Mouse (Mus musculus) lung, embryonic 15.5 days (tissue): ENCODE data around the gene Bmpr2. TPM values are rescaled to one million over a fixed set of nuclear protein-coding genes. Genes with fewer than 3 reads are reported as not detected.

ENCODE experiments used
- ATAC-seq: fragments of 200-750 bp; cut with Nextera tagmentation; 2 replicates; pipeline ENCODE4 v1.8.0; 2017; ENCODE audit warnings: moderate number of reproducible peaks, borderline replicate concordance; ENCODE audit not compliant: low FRiP score, low TSS enrichment; ENCODE audit errors: extremely low read depth
- H3K27ac ChIP-seq: fragments of 300-500 bp; sonication (generic); 2 replicates; pipeline ENCODE4 v1.5.1; 2015; ENCODE audit warnings: moderate library complexity, mild to moderate bottlenecking, inconsistent platforms
- H3K27me3 ChIP-seq: fragments of 300-500 bp; sonication (generic); 2 replicates; pipeline ENCODE4 v1.6.1; 2015; ENCODE audit warnings: inconsistent platforms
- H3K36me3 ChIP-seq: fragments of 300-500 bp; sonication (generic); 2 replicates; pipeline ENCODE4 v1.6.1; 2015; ENCODE audit warnings: inconsistent platforms
- H3K4me1 ChIP-seq: fragments of 300-500 bp; sonication (generic); 2 replicates; pipeline ENCODE4 v1.6.1; 2015; ENCODE audit warnings: inconsistent platforms
- H3K4me2 ChIP-seq: fragments of 300-500 bp; sonication (generic); 2 replicates; pipeline ENCODE4 v1.6.1; 2015; ENCODE audit warnings: inconsistent platforms, mild to moderate bottlenecking, moderate library complexity
- H3K4me3 ChIP-seq: fragments of 300-500 bp; sonication (generic); 2 replicates; pipeline ENCODE4 v1.5.1; 2015; ENCODE audit warnings: mild to moderate bottlenecking, inconsistent platforms
- H3K9ac ChIP-seq: fragments of 300-500 bp; sonication (generic); 2 replicates; pipeline ENCODE4 v1.6.1; 2015; ENCODE audit warnings: inconsistent platforms
- H3K9me3 ChIP-seq: fragments of 300-500 bp; sonication (generic); 2 replicates; pipeline ENCODE4 v1.6.1; 2016; ENCODE audit warnings: inconsistent platforms
- WGBS: fragments of 180-500 bp; shearing (Covaris S2); methylation state at CpG from one replicate; pipeline ENCODE4 v1.1.7; 2015; 5-methylcytosine and 5-hydroxymethylcytosine counted together
- polyA plus RNA-seq: library from polyadenylated mRNA; unstranded; fragments of >200 nt; fragmentation: Nextera tagmentation; extraction: Ambion mirVana; gene quantifications from 2 replicates; pipeline ENCODE4 v1.2.1, GENCODE M21; 2015

Bmpr2 gene
- polyA plus RNA-seq, 1 experiment from 2014 or later: 9.5 TPM

DNA sequence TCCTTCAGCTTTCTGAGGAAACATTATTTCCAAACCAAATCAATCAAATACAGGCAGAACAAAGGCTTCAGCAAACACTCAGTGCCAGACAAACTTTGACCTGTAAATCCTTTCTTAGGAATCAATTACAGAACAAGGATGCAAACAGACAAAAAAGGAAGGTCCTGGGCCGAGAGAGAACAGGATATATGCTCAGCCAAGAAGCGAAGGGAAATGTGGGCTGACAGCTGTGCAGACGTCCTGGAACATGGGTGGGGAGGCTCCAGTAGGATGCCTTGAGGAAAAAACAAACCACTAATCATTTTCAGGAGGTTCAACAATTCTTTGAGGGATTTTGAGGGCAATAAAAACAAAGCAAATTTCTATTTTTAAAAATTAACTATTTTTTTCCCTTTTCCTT, 139.4 kb downstream of the Bmpr2 start:
- Histone ChIP-seq H3K36me3 (no peaks in the 10 kb centered on the region), H3K9ac (no peak overlapping the region), H3K9me3 (no peaks in the 10 kb centered on the region), H3K27ac (peak overlapping the region; percentile 69; the same call in 1 of the 2 replicates), H3K4me1 (peaks cover 5% of the 10 kb centered on the region; the same call in 1 of the 2 replicates), H3K4me3 (no peak overlapping the region), H3K27me3 (no peaks in the 10 kb centered on the region), H3K4me2 (no peak overlapping the region)
- ATAC-seq: peak; percentile 65
- 8% methylated on average over 3 of the region's 3 CpGs for WGBS

- 89% methylated on average over 6 of the region's 6 CpGs for WGBS
- Histone ChIP-seq H3K9me3 (no peaks in the 10 kb centered on the region), H3K4me3 (no peak overlapping the region), H3K4me2 (no peak overlapping the region), H3K27me3 (no peaks in the 10 kb centered on the region), H3K9ac (no peak overlapping the region), H3K36me3 (no peaks in the 10 kb centered on the region), H3K4me1 (peaks cover 5% of the 10 kb centered on the region; the same call in 1 of the 2 replicates), H3K27ac (no peak overlapping the region)
- no peak for ATAC-seq
Measured at GRCm38 (mm10) chr1:59904630-59905295, 141.6 kb downstream of the Bmpr2 start.

- Histone ChIP-seq H3K4me1 (peaks cover 5% of the 10 kb centered on the region; the same call in 1 of the 2 replicates), H3K9ac (no peak overlapping the region), H3K36me3 (no peaks in the 10 kb centered on the region), H3K27me3 (no peaks in the 10 kb centered on the region), H3K4me3 (no peak overlapping the region), H3K27ac (no peak overlapping the region), H3K9me3 (no peaks in the 10 kb centered on the region), H3K4me2 (no peak overlapping the region)
- 69% methylated on average over 2 of the region's 2 CpGs for WGBS
- no peak for ATAC-seq
Measured at GRCm38 (mm10) chr1:59905916-59906315, 142.7 kb downstream of the Bmpr2 start.

DNA sequence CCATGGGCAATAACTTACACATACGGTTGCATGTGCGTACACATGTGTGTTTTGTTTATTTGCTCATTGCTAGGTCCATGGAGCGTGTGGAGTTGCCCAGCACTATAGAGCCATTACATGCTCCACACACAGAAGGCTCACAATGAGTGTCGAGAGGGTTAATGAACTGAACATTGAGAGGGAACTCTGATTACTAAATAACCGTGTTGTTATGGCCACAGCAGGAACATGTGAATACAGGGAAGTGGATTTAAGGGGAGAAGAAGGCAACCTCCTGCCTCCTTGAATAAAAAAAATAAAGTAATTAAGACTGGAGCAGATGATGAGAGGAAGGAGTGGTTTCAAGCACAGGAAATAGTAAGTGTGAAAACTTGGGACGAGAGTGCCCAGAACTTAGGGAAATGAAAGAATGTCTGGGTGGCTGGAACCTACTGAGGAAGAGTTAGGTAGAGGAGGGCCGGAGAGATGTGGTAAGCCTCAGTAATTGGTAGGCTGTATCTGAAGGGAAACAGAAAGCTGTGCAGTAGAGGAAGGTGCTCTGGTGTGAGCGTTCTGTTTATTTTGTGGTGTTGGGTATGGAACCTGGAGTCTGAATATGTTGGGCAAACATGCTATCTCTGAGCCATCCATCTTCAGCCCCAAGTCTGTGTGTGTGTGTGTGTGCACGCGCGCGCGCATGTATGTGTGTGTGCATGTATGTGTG, 143.8 kb downstream of the Bmpr2 start:
- Histone ChIP-seq H3K9ac (no peak overlapping the region), H3K27ac (peak overlapping the region; percentile 71), H3K36me3 (no peaks in the 10 kb centered on the region), H3K4me2 (no peak overlapping the region), H3K9me3 (no peaks in the 10 kb centered on the region), H3K4me3 (no peak overlapping the region), H3K27me3 (no peaks in the 10 kb centered on the region), H3K4me1 (peaks cover 2% of the 10 kb centered on the region; the same call in 1 of the 2 replicates)
- ATAC-seq: no peak
- 80% methylated on average over 13 of the region's 13 CpGs for WGBS

DNA sequence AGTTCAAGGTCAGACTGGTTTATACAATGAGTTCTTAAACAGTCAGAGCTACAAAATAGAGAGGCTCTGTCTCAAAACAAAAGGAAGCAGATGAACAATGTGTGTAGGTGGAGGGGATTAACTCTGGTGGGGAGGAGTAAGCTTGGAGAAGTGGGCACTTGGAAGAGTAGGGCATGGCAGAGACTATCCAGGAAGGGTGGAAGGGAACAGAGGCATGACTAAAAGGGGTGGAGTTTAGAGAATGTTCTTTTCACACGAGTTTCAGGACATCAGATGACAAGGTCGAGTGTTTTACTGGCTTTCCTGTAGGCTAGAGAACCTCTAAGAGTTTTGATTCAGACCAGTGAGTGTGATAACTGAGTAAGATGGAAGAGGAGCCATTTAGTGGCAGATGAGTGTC, 144.5 kb downstream of the Bmpr2 start:
- Histone ChIP-seq H3K9me3 (no peaks in the 10 kb centered on the region), H3K4me2 (no peak overlapping the region), H3K9ac (no peak overlapping the region), H3K4me1 (no peaks in the 10 kb centered on the region), H3K4me3 (no peak overlapping the region), H3K27me3 (no peaks in the 10 kb centered on the region), H3K27ac (peak overlapping the region; percentile 53; the same call in 1 of the 2 replicates), H3K36me3 (no peaks in the 10 kb centered on the region)
- WGBS: 16% methylated on average over 2 of the region's 2 CpGs
- ATAC-seq: no peak

DNA sequence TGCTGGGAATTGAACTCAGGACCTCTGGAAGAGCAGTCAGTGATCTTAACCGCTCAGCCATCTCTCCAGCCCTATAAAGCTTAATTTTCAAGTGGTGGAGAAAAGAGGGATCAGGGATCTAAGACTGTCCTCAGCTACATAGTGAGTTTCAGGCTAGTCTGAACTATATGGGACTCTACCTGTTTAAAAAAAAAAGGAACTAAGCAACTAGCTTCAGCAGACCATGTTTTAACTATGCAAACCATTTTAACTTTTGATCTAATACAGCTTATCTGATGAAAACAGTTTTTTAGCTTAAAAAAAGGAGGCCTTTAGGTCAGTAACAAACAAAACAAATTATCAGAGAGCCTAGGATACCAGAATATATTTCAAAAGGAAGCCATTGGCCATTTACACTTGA, 147.7 kb downstream of the Bmpr2 start:
- 94% methylated on average over 1 of the region's 1 CpGs for WGBS
- Histone ChIP-seq H3K9ac (no peak overlapping the region), H3K27ac (no peak overlapping the region), H3K27me3 (no peaks in the 10 kb centered on the region), H3K36me3 (no peaks in the 10 kb centered on the region), H3K4me3 (no peak overlapping the region), H3K4me1 (peaks cover 20% of the 10 kb centered on the region), H3K9me3 (no peaks in the 10 kb centered on the region), H3K4me2 (no peak overlapping the region)
- no peak for ATAC-seq

DNA sequence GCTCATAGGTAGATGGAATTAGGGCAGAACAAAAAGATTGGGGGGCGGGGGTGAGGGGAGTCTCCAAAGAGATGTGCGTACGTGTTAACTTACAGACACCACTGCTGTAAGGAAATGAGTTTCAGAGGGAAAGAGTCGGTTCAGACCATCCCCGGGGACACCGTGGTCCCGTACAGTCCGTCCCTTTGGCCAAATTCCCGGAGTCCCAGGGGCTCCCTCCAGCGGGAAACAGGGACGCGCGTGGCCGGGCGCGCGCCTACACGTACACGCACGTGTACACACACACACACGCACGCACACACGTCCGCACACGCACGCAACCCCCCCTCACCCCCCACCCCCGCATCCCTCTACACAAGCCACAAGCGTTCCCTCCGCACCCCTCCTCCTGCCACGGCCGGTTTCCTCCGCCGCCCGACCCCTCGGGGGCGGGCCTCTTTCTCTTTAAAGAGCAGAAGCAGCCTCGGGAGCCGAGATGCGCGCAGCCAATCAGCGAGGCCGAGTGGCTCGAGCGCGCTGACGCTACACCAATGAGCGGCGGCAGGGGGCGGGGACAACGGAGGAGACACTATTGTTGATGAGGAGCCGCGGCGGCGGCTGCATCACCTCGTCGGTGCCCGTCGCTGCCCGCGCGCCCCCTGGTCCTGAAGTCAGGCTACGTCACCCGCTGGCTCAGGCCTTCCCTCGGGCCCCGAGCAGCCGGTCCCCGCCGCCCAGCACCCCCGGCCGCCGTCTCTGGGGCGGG, 149.4 kb downstream of the Bmpr2 start, which contains the start of gene Fam117b:
Gene Fam117b (plus strand): TSS at position 594 of the 745 bp plus-strand sequence.
- 0% methylated on average over 72 of the region's 72 CpGs for WGBS
- Histone ChIP-seq H3K27ac (peak within 1 kb of the TSS; percentile 91), H3K9ac (peak within 1 kb of the TSS; percentile 88), H3K4me2 (peak within 1 kb of the TSS; percentile 68), H3K4me1 (peaks cover 29% of the 10 kb centered on the region), H3K27me3 (no peaks in the 10 kb centered on the region), H3K4me3 (peak within 1 kb of the TSS; percentile 89), H3K36me3 (no peaks in the 10 kb centered on the region), H3K9me3 (no peaks in the 10 kb centered on the region)
- peak; percentile 96 for ATAC-seq

GRCm38 (mm10) chr1:59913195-59913868, 150.1 kb downstream of the Bmpr2 start:
- H3K9me3 ChIP-seq: no peaks in the 10 kb centered on the region
- WGBS: under 1% methylated on average over 76 of the region's 98 CpGs
- peak overlapping the region; percentile 89 for H3K4me3 ChIP-seq
- peaks cover 29% of the 10 kb centered on the region for H3K4me1 ChIP-seq
- ATAC-seq: peak; percentile 49
- no peaks in the 10 kb centered on the region for H3K36me3 ChIP-seq
- H3K27ac ChIP-seq: peak overlapping the region; percentile 91
- peak overlapping the region; percentile 88 for H3K9ac ChIP-seq
- peak overlapping the region; percentile 67 for H3K4me2 ChIP-seq
- no peaks in the 10 kb centered on the region for H3K27me3 ChIP-seq

- H3K27me3 ChIP-seq: no peaks in the 10 kb centered on the region
- under 1% methylated on average over 12 of the region's 12 CpGs for WGBS
- peaks cover 29% of the 10 kb centered on the region for H3K4me1 ChIP-seq
- H3K9me3 ChIP-seq: no peaks in the 10 kb centered on the region
- peak overlapping the region; percentile 89 for H3K4me3 ChIP-seq
- no peak for ATAC-seq
- H3K4me2 ChIP-seq: peak overlapping the region; percentile 67
- H3K27ac ChIP-seq: peak overlapping the region; percentile 91
- H3K9ac ChIP-seq: peak overlapping the region; percentile 88
- no peaks in the 10 kb centered on the region for H3K36me3 ChIP-seq
Measured at GRCm38 (mm10) chr1:59913869-59914225, 150.6 kb downstream of the Bmpr2 start.

DNA sequence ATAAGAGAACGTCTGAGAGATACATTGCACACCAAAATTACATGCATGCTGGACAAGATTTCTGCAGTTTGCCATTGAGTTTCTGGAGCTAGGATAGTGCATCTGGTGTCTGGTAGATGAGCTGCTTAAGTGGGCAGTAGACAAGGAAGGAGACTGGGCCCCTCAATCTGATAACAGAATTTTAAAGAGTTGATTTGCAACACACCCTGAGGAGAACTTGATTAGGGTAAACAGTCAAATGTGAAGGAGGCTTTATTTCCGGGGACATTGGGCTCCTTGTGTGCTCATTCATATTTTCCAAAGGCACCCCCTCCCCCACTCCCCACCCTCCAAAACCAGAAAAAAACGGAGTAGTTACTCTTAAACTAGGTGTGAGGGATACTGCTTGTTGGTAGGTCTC, 151.6 kb downstream of the Bmpr2 start:
- Histone ChIP-seq H3K4me3 (peak overlapping the region; percentile 89), H3K4me1 (peaks cover 29% of the 10 kb centered on the region), H3K9ac (peak overlapping the region; percentile 88; the same call in 1 of the 2 replicates), H3K9me3 (no peaks in the 10 kb centered on the region), H3K4me2 (peak overlapping the region; percentile 67), H3K36me3 (no peaks in the 10 kb centered on the region), H3K27me3 (no peaks in the 10 kb centered on the region), H3K27ac (peak overlapping the region; percentile 59; the same call in 1 of the 2 replicates)
- ATAC-seq: no peak
- WGBS: 39% methylated on average over 3 of the region's 3 CpGs

- H3K4me1 ChIP-seq: peaks cover 29% of the 10 kb centered on the region
- H3K27ac ChIP-seq: peak overlapping the region; percentile 59
- ATAC-seq: no peak
- H3K4me2 ChIP-seq: peak overlapping the region; percentile 67
- no peak overlapping the region for H3K4me3 ChIP-seq
- H3K9ac ChIP-seq: no peak overlapping the region
- H3K27me3 ChIP-seq: no peaks in the 10 kb centered on the region
- no peaks in the 10 kb centered on the region for H3K36me3 ChIP-seq
- H3K9me3 ChIP-seq: no peaks in the 10 kb centered on the region
- 49% methylated on average over 10 of the region's 10 CpGs for WGBS
Measured at GRCm38 (mm10) chr1:59915843-59916610, 152.8 kb downstream of the Bmpr2 start.
